Mouse (Mus musculus) embryonic fibroblast, embryonic 13.5 days (primary cell): ENCODE results near the gene Zfyve9.

ENCODE experiments used
- CTCF ChIP-seq: IDR thresholded peaks from 2 replicates; pipeline ENCODE4 v1.5.1; 2011; ENCODE audit warnings: mild to moderate bottlenecking, control low read depth, low read length, moderate library complexity, borderline replicate concordance; ENCODE audit not compliant: insufficient read depth
- POLR2A ChIP-seq: IDR thresholded peaks from 2 replicates; pipeline ENCODE4 v1.6.1; 2011; ENCODE audit warnings: low read depth, mild to moderate bottlenecking, control low read depth, low read length, moderate library complexity

GRCm38 (mm10) chr4:108789258-108789936 lies 8.8 kb upstream of the Zfyve9 start:
- TF ChIP-seq CTCF, result no peak
- no peak for TF ChIP-seq POLR2A
